Mouse (Mus musculus) limb, embryonic 13.5 days (tissue): ENCODE measurements around the gene Srr. TPM values are rescaled to one million over a fixed set of nuclear protein-coding genes. Genes with fewer than 3 reads are reported as not detected.
A peak's percentile ranks its signal among the peaks of the same experiment; 100 is the strongest.

ENCODE experiments used
- ATAC-seq: fragments of 200-750 bp; cut with Nextera tagmentation; 2 replicates; pipeline ENCODE4 v1.8.0; 2017; ENCODE audit warnings: low read depth, moderate number of reproducible peaks, moderate TSS enrichment; ENCODE audit not compliant: low FRiP score
- H3K27ac ChIP-seq: fragments of 300-500 bp; sonication (generic); 2 replicates; pipeline ENCODE4 v1.5.1; 2015; ENCODE audit warnings: inconsistent platforms, mild to moderate bottlenecking, moderate library complexity
- H3K27me3 ChIP-seq: fragments of 300-500 bp; sonication (generic); 2 replicates; pipeline ENCODE4 v1.6.1; 2015; ENCODE audit warnings: mild to moderate bottlenecking, inconsistent platforms
- H3K36me3 ChIP-seq: fragments of 300-500 bp; sonication (generic); 2 replicates; pipeline ENCODE4 v1.6.1; 2015; ENCODE audit warnings: inconsistent platforms, mild to moderate bottlenecking, moderate library complexity
- H3K4me1 ChIP-seq: fragments of 300-500 bp; sonication (generic); 2 replicates; pipeline ENCODE4 v1.6.1; 2015; ENCODE audit warnings: inconsistent platforms
- H3K4me2 ChIP-seq: fragments of 300-500 bp; sonication (generic); replicated peaks from 2 replicates; pipeline ENCODE4 v1.6.1; 2015; ENCODE audit warnings: inconsistent platforms, mild to moderate bottlenecking, moderate library complexity
- H3K4me3 ChIP-seq: fragments of 300-500 bp; sonication (generic); 2 replicates; pipeline ENCODE4 v1.5.1; 2015; ENCODE audit warnings: moderate library complexity, mild to moderate bottlenecking, inconsistent platforms
- H3K9ac ChIP-seq: fragments of 300-500 bp; sonication (generic); 2 replicates; pipeline ENCODE4 v1.6.1; 2015; ENCODE audit warnings: mild to moderate bottlenecking, inconsistent platforms
- H3K9me3 ChIP-seq: fragments of 300-500 bp; sonication (generic); 2 replicates; pipeline ENCODE4 v1.6.1; 2016; ENCODE audit warnings: inconsistent platforms
- WGBS: fragments of 180-500 bp; shearing (Covaris S2); methylation state at CpG from one replicate; pipeline ENCODE4 v1.1.7; 2015; 5-methylcytosine and 5-hydroxymethylcytosine counted together
- polyA plus RNA-seq: library from polyadenylated mRNA; unstranded; fragments of >200 nt; fragmentation: Nextera tagmentation; extraction: Ambion mirVana; gene quantifications from 2 replicates; pipeline ENCODE4 v1.2.1, GENCODE M21; 2015

Srr gene
- polyA plus RNA-seq, 1 experiment from 2014 or later: 29.2 TPM

DNA sequence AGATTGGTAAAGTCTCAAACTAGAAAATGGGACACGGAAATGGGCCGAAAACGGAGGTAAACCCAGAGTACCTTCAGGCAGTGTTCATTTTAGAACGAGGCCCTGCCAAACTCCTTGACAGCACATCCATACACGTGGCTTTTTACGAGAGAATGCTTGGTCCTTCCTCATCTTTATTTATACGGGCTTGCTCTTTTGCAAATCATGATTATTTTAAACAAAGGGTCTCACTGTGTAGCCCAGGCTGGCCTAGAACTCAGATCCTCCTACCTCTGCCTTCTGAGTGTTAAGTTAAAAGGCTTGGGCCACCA lies 27.3 kb downstream of the Srr start:
- WGBS: under 1% methylated on average over 7 of the region's 7 CpGs
- no peak for ATAC-seq
- peak overlapping the region; percentile 75 for H3K27ac ChIP-seq
- peaks cover 39% of the 10 kb centered on the region for H3K36me3 ChIP-seq
- peak overlapping the region; percentile 88 for H3K4me2 ChIP-seq
- peaks cover 19% of the 10 kb centered on the region for H3K4me1 ChIP-seq
- H3K9ac ChIP-seq: peak overlapping the region; percentile 80
- H3K9me3 ChIP-seq: no peaks in the 10 kb centered on the region
- H3K27me3 ChIP-seq: no peaks in the 10 kb centered on the region
- peak overlapping the region; percentile 91 for H3K4me3 ChIP-seq

DNA sequence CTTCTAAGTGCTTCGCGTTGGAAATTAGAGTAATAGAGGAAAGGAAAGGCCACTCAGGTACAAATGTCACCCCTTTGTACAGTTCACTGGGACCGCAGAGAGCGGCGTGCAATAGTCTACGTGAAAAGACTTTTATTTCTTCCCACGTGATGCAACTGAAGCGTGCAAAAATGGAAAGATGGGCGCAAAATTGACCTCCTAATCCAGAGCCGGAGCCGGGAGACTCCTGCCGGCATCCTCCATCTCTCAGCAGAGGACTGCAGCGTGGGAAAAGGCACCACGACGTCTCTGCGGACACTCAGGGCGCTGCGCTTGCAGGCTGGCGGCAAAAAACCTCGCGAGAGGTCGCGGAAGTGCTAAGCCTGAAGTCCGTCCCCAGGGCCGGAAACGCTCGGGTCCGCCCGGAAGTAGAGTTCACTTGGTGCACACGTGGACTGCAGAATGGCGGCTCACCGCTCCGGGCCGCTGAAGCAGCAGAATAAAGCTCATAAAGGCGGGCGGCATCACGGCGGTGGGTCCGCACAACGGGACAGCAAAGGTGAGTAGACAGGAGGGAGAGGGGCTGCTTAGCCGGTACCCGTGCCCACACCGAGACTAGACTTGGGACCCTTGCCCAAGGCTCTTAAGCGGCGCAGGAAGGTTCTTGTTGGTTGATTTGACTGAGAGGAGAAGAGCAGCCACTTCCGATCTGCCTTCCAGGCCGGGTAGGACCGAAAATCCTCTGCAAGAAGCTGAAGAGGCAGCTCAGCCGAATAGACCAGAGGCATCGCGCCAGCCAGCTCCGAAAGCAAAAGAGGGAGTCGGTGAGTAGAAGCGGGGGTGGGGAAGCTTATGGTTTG lies 27.9 kb downstream of the Srr start, which contains the start of gene Tsr1:
TSS of gene Tsr1 (plus strand) at position 394 of the 839 bp plus-strand sequence.
- under 1% methylated on average over 54 of the region's 54 CpGs for WGBS
- peak within 1 kb of the TSS; percentile 80 for H3K9ac ChIP-seq
- peak; percentile 83 for ATAC-seq
- peaks cover 19% of the 10 kb centered on the region for H3K4me1 ChIP-seq
- peak within 1 kb of the TSS; percentile 88 for H3K4me2 ChIP-seq
- no peaks in the 10 kb centered on the region for H3K9me3 ChIP-seq
- no peaks in the 10 kb centered on the region for H3K27me3 ChIP-seq
- H3K36me3 ChIP-seq: peaks cover 33% of the 10 kb centered on the region
- H3K27ac ChIP-seq: peak within 1 kb of the TSS; percentile 75
- H3K4me3 ChIP-seq: peak within 1 kb of the TSS; percentile 91

DNA sequence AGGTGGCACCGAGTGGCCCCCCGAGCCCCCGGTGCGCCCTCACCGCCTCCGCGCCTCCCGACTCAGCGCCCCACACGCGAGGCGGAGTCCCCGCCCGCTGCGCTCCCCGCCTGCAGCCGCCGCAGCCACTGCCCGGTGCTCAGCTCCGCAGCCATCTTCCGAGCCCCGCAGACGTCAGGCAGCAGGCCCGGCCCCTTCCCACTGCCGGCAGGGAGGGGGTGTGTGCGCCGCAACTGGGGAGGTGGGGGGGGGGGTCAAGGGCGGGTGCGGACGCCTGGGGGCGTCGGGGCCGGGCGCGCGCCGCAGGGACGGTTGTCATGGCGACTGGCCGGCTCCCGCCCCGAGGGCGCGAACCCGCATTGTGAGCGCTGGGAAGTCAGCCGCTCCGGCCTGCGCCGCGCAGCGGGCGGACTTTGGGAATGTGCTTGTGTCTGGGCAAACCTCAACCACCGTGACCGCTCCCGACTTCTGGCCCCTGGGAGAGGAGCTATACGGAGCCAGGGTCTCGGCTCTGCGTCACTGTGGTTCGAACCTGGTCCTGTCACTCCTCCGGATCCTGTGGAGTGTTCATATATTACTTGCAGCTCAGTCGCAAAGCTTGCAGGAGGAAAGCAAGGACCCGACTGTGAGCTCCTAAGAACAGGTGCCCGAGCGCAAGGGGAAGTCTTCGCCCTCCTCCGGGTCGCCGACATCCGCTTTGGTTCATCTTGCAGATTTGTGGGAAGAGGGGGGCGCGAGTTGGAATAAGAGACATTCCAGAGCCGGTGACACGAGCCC lies 28.7 kb downstream of the Srr start, which contains the start of gene Sgsm2:
TSS of gene Sgsm2 (minus strand) at position 160 of the 777 bp plus-strand sequence.
- Histone ChIP-seq H3K27ac (peak within 1 kb of the TSS; percentile 75), H3K36me3 (peaks cover 28% of the 10 kb centered on the region), H3K9me3 (no peaks in the 10 kb centered on the region), H3K4me3 (peak within 1 kb of the TSS; percentile 91), H3K9ac (peak within 1 kb of the TSS; percentile 80), H3K27me3 (no peaks in the 10 kb centered on the region), H3K4me1 (peaks cover 19% of the 10 kb centered on the region), H3K4me2 (peak within 1 kb of the TSS; percentile 88)
- WGBS: under 1% methylated on average over 62 of the region's 74 CpGs
- peak; percentile 66 for ATAC-seq

DNA sequence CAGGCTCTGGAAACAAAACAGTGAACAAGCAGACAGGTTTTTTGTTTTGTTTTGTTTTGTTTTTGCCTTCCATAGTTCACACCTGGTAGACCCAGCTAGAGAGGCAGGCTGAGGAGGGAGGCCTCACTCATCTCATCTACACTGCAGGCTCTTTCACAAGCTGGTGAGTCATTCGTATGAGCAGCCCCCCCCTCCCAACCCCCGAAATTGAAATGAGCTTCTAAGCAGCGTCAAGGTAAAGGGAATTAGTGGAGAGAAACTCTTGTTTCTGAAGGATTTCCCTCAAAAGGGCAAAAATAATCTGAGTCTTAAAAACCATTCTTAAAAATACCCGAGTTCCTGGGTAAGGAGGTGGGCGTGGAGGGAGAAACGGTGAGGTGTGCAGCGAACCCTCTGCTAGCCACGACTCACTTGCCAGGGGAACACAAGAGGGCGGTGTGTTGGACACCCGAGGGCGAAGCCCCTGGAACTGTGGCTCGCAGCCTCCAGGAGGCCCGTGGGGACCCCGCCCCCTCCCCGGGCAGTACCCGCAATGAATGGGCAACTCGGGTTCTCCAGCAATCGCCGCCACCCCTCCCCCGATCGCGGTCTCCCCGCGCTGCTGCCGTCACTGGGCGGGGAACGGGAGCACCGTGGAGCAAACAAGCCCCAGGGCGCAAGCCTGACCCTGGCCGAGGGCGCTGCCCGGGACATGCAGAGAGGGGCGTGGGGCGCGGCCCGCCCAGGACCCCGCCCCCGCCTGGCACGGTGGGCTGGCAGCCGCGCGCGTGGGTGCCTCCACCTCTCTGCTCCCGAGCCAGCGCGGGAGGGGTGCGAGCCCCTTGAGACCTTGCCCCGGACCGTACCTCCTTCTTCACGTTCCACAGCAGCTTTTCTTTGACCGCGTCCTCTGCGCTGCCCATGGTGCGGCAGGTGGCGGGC lies 29.5 kb downstream of the Srr start:
- Histone ChIP-seq H3K4me1 (peaks cover 19% of the 10 kb centered on the region), H3K36me3 (peaks cover 19% of the 10 kb centered on the region), H3K9me3 (no peaks in the 10 kb centered on the region), H3K4me3 (peak overlapping the region; percentile 91), H3K4me2 (peak overlapping the region; percentile 88), H3K27ac (no peak overlapping the region), H3K27me3 (no peaks in the 10 kb centered on the region), H3K9ac (peak overlapping the region; percentile 80)
- peak; percentile 22; the same call in 1 of the 2 replicates for ATAC-seq
- WGBS: under 1% methylated on average over 47 of the region's 55 CpGs

DNA sequence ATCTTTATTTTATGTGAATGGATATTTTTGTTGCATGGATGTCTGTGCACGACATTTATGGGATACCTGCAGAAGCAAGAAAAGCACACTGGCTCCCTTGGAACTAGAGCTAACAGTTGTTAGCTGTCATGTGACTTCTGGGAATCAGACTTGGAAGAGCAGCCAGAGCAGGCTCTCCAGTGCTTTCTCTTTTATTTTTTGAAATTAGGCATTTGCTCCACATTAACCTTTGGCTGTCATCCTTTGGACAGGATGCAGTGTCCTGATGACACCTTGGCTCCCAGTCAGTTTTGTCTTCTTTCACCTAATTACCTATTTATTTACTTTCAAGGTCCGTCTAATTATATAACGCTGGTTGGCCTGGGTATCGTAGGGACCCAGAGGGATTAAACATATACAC lies 31.1 kb downstream of the Srr start:
- Histone ChIP-seq H3K9me3 (no peaks in the 10 kb centered on the region), H3K36me3 (peaks cover 3% of the 10 kb centered on the region), H3K4me1 (peaks cover 11% of the 10 kb centered on the region), H3K9ac (no peak overlapping the region), H3K4me2 (no peak overlapping the region), H3K4me3 (no peak overlapping the region), H3K27ac (no peak overlapping the region), H3K27me3 (no peaks in the 10 kb centered on the region)
- no peak for ATAC-seq
- 80% methylated on average over 4 of the region's 4 CpGs for WGBS

DNA sequence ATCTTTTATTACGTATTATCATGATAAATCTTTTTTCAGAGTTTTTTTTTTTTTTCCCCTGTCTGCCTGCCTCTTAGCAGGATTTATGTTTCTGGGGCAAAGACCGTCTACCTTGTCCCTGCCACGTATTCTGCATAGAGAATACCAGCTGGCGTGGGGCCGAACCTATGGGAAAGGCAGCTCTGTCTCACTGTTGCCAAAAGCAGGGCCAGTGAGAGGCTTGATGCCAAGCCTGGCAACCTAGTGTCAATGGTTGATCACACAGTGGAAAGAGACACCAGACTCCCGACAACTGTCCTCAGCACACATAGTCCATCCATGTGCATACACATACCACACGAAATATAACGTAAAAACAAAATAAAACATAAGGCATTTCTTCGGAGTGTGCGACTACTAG lies 42.6 kb downstream of the Srr start:
- Histone ChIP-seq H3K27ac (no peak overlapping the region), H3K36me3 (no peaks in the 10 kb centered on the region), H3K4me1 (no peaks in the 10 kb centered on the region), H3K4me3 (no peak overlapping the region), H3K4me2 (no peak overlapping the region), H3K27me3 (no peaks in the 10 kb centered on the region), H3K9me3 (no peaks in the 10 kb centered on the region), H3K9ac (no peak overlapping the region)
- no peak for ATAC-seq
- WGBS: 93% methylated on average over 10 of the region's 10 CpGs

DNA sequence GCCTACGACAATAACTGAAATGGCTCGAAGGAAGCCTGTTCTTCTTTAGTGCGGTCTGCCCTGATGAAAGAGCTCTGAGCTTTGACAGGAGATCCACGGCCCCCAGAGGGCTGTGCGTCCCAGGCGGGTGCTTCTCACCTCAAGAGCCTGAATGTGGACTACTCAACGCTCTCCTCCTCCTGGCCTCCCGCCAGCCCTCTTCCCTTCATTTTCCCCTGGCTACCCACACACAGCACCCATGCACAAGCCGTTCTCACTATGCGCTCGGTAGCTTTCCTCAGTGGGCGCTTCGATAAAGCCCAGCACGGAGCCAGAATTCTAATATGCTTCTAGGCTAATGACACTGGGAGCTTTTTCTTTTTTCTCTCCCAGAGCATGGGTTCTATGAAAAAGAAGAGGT lies 43.8 kb downstream of the Srr start:
- no peak for ATAC-seq
- 74% methylated on average over 14 of the region's 14 CpGs for WGBS
- Histone ChIP-seq H3K4me2 (no peak overlapping the region), H3K4me3 (no peak overlapping the region), H3K9ac (peak overlapping the region; percentile 0; the same call in 1 of the 2 replicates), H3K36me3 (no peaks in the 10 kb centered on the region), H3K27me3 (no peaks in the 10 kb centered on the region), H3K9me3 (no peaks in the 10 kb centered on the region), H3K4me1 (peaks cover 1% of the 10 kb centered on the region; the same call in 1 of the 2 replicates), H3K27ac (no peak overlapping the region; the same call in 1 of the 2 replicates)

DNA sequence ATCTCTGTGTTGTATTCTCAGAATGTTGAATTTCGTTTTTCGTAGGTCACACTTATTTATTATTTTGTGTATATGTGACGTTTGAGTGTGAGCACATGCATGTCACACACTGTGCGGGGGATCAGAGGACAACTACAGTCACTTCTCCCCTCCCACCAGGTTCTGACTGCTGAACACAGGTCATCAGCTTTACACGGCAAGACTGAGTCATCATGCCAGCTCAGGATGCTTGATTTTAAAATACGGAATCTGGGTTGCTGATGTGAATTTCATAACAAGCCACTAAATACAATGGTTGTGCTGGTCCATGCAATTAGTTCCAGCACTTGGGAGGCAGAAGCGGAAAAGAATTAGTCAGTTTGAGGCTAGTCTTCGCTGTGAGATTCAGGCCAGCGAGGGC lies 44.7 kb downstream of the Srr start:
- no peak for ATAC-seq
- WGBS: 91% methylated on average over 9 of the region's 9 CpGs
- peaks cover 8% of the 10 kb centered on the region for H3K4me1 ChIP-seq

DNA sequence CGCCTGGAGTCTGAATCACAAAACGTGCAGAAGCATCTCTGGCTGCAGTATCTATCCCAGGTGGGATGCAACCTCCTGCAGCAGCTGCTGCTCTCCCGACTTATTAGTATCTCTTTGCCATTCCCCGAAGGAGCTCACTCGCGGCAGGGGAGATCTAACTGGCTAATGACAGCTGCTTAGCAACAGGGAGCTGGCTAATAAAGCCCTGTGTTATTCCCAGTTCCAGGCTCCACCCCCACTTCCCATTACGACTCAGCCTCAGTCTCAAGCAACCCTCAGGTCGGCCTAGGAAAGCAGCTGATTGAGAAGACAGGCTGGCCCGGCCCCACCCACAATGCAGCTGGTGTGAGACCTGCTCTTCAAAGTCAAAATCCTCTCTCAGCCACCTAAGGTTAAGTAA lies 48.9 kb downstream of the Srr start:
- whole genome bisulfite sequencing: 3% methylated on average over 9 of the region's 9 CpGs

More for the DNA sequence above, 44.7 kb downstream of the Srr start:
- Histone ChIP-seq H3K4me2 (no peak overlapping the region), H3K9ac (no peak overlapping the region), H3K27me3 (no peaks in the 10 kb centered on the region), H3K9me3 (no peaks in the 10 kb centered on the region), H3K27ac (no peak overlapping the region), H3K4me3 (no peak overlapping the region), H3K36me3 (no peaks in the 10 kb centered on the region)

DNA sequence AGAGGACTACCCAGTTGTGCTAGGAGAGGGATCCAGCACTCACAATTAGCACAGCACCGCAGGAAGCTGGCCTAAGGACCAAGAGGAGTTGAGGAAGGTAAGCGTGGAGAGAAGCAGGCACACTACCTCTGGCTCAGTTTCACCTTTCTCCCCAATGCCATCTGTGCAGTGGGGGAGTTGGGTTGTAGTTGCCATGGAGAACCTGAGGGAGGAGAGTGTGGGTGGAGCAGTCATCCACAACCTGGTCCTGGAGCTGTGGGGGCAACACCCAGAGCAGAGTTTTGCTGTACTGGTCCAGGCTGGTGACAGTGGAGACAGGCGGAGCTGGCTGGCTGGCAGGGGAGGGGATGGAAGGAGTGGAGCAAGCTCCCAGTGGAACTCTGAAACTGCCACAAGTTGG lies 51.1 kb downstream of the Srr start:
- no peak for ATAC-seq
- H3K27ac ChIP-seq: peak overlapping the region; percentile 55; the same call in 1 of the 2 replicates
- no peaks in the 10 kb centered on the region for H3K9me3 ChIP-seq
- H3K4me3 ChIP-seq: no peak overlapping the region
- peaks cover 37% of the 10 kb centered on the region for H3K4me1 ChIP-seq
- WGBS: 47% methylated on average over 3 of the region's 3 CpGs
- no peaks in the 10 kb centered on the region for H3K36me3 ChIP-seq
- peak overlapping the region; percentile 25; the same call in 1 of the 2 replicates for H3K9ac ChIP-seq
- H3K27me3 ChIP-seq: no peaks in the 10 kb centered on the region
- no peak overlapping the region for H3K4me2 ChIP-seq

More for the DNA sequence above, 48.9 kb downstream of the Srr start:
- Histone ChIP-seq H3K4me2 (peak overlapping the region; percentile 46), H3K4me3 (no peak overlapping the region), H3K9me3 (no peaks in the 10 kb centered on the region), H3K27me3 (no peaks in the 10 kb centered on the region), H3K9ac (0 out of 2 replicates have a peak overlapping the region, but pooled peaks have one; percentile 35), H3K4me1 (peaks cover 25% of the 10 kb centered on the region), H3K36me3 (no peaks in the 10 kb centered on the region), H3K27ac (no peak overlapping the region)
- peak; percentile 81 for ATAC-seq

DNA sequence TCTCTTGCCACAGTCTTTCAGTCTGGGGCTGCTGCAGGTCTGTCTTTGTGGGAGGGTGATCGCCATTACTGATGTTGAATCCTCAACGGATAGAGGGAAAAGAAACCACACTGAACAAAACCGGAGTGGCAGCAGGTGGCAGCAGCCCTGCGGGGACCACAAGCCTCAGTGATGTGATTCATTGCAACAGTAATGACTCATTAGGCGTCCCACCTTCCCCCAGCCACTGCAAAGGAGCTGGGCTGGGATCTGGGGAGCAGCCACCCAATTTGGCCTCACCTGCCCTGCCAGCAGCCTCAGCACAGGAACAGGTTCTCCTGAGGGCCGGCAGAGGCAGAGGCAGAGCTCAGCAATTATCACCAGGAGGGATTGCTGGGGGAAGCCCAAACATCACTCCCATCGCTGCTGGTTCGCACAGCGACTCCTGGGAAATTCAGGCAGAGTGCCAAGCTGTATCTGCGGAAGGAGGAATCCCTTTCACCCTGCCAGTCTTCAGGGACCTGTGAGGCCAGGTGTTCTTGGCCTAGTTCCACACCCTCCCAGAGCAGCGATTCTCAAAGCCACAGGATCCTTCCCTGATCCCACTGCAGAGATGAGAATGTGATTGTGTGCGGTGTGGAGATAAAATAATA lies 54.6 kb downstream of the Srr start:
- peak overlapping the region; percentile 35 for H3K9ac ChIP-seq
- 28% methylated on average over 12 of the region's 12 CpGs for WGBS
- peaks cover 28% of the 10 kb centered on the region for H3K4me1 ChIP-seq
- H3K9me3 ChIP-seq: no peaks in the 10 kb centered on the region
- peaks cover 9% of the 10 kb centered on the region for H3K36me3 ChIP-seq
- no peak overlapping the region for H3K27ac ChIP-seq
- no peak for ATAC-seq
- H3K4me2 ChIP-seq: no peak overlapping the region
- no peaks in the 10 kb centered on the region for H3K27me3 ChIP-seq
- H3K4me3 ChIP-seq: no peak overlapping the region
